Mouse (Mus musculus) neutrophil, adult 5-6 weeks (primary cell): Measurements from ENCODE around the gene Lcor. TPM values are rescaled to one million over a fixed set of nuclear protein-coding genes. Genes with fewer than 3 reads are reported as not detected.

Experiments used
- ATAC-seq: fragments of 151-379, 151-347 bp; 2 replicates; pipeline ENCODE4 v1.8.0; 2017; ENCODE audit warnings: mild to moderate bottlenecking, moderate TSS enrichment; ENCODE audit not compliant: insufficient number of reproducible peaks, poor library complexity, low FRiP score, severe bottlenecking; ENCODE audit errors: extremely low read depth
- total RNA-seq: library from RNA; stranded (forward); fragments of 200-1000 nt; gene quantifications from 2 replicates; pipeline ENCODE4 v1.2.3, GENCODE M21; 2017

Gene Lcor
- total RNA-seq, 1 experiment from 2014 or later: 47.4 TPM

DNA sequence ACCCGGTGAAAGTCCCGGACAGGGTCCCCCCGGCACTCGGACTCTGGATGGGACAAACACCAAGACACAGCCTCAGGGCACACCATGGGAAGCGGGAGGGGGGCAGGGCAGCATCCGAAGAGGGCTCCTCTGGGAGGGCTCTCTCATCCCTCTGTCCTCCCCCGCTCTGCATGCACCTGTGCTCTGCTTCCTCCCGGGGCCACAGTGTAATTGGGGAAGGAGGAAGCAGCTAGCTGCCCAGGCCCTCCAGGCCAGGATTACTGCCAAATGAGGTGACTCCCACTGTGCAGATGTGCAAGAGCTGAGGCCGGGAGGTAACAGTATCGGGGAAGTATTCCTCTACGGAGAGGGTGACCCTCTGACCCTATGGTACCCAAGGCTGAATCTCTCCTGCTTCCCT is 118.2 kb downstream of the Lcor start:
- ATAC-seq: no peak

DNA sequence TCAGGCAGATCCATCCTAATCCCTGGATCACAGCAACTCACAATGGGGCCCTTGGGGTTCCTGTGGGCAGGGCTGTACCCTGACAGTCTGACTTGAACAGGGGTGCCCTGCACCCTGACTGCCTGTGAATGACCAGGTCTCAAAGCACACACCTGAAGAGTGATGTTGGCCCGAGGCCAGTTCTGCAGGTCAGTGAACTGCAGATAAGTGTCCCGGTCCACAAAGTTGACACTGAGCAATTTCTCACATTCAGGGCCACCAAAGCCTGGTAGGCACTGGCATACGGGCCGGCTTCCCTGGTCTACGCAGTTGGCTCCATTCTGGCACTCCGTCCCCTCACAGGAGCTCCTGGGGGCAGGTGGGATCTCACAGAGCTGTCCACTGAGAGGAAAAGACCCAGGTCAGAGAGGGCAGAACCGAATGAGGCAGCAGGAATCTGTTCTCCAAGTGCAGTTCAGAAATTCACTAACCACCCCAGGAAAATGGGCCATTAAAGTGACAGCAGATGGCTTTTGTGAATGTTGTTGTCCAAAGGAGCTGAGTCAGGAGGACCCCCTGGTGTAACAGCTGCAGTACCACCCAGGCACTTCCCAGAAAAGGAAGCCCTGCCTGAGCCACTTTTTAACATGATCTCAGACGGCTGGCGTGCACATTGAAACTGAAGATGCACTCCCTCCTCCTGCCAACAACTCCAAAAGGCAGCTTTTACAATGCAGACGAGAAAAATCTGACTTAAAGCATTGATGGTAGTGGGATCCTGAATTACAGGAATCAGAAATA is 124.0 kb downstream of the Lcor start:
- no peak for ATAC-seq

- ATAC-seq: no peak
These were observed 129.2 kb downstream of the Lcor start for GRCm38 (mm10) chr19:41611683-41612082.

Other genes starting within 250 kb of the Lcor start
- 202 and 206 TPM in 2 replicates for gene Tm9sf3, start 218.6 kb upstream of the Lcor start, total RNA-seq
- 103 and 110 TPM in 2 replicates for gene Pik3ap1, start 97.5 kb upstream of the Lcor start, total RNA-seq
- 28.7 and 31.2 TPM in 2 replicates for gene Gm340, start 99.7 kb downstream of the Lcor start, total RNA-seq